Mouse (Mus musculus): ENCODE results near the gene Khk.

GRCm38 (mm10) chr5:30914101-30914635 lies 7.1 kb upstream of the Khk start:
- TF ChIP-seq POLR2A (IDR thresholded peaks at IDR 0.05; ENCODE audit: borderline replicate concordance, low read depth, low read length) (no peak), CTCF (IDR thresholded peaks at IDR 0.05; ENCODE audit: low read depth, low read length) (no peak)
